Mouse (Mus musculus): ENCODE results near the gene Gpx4.

Gpx4 gene

DNA sequence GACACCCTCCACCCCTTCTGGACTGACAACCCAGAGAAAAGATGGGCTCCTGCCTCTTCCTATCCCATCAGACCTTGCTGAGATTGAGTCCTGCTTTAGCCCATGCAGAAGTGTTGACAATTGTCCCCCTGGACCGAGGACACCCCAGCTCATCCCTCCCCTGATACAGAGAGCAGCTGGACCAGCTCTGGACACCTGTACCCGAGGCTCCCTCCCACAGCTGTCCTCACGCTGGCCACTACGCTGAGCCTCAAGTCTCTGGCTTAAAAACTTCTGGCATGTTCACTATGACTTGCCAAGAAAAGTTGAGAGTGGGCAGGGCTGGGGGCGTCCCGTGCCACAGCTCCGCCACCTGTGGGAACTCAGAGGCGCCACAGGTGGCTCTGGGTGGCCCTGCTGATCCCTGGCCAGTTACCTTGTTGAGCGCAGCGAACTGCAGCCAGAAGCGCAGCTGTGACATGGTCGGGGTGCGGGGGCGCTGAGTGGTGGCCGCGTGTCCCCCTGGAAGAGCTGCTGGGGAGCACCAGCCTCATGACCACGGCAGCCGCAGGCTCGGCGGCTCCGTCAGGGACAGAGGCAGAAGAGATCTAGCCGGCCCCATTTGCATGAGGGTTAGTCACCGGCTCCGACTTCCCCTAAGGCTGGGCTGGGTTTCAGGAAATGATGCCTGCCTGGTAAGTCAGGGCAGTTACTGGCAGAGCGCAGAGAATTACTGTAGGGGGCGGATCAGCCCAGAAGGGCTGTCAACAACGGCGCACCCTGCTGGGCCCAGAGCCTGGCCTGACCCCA lies 28.0 kb downstream of the Gpx4 start:
- DNase-seq = peak; percentile 87 to 90

DNA sequence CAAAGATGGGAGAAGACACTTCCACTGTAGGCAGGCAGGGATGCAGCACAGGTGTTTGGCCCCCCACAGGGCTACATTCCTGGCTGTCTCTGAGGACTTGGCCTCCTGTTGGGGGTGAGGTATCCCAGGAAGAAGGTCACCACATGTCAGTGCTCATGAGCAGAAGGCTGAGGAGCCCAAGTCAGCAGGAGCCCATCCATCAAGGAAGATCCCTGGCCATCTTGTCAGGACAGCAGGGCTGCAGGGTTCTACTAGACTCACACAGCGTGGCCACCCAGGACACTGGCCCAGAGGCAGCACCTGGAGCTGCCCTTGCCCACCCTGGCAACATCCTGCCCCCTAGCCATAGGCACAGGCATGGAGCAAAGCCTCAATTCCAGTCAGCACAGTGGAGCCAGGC lies 29.0 kb downstream of the Gpx4 start:
- no peak for DNase-seq

DNA sequence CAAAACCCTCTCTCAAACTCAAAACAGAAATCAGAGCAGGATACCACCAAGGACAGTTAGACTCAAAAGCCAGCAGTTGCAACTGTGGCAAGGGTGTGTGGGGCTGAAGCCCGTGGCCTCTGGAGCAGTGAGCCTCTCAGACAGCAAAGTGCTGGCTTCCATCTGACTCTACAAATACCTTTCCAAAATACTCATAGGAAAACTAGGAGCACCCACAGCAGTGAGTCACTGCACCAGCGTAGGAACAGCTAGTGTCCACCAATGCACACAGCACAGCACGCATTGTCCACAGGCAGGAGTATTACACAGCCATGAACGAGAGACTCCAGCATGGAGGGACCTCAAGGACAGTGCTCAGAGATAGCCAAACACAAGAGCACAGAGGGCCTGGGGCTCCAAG lies 29.4 kb downstream of the Gpx4 start:
- DNase-seq = no peak

GRCm38 (mm10) chr10:80077312-80077711 lies 30.3 kb downstream of the Gpx4 start:
- DNase-seq = no peak

DNA sequence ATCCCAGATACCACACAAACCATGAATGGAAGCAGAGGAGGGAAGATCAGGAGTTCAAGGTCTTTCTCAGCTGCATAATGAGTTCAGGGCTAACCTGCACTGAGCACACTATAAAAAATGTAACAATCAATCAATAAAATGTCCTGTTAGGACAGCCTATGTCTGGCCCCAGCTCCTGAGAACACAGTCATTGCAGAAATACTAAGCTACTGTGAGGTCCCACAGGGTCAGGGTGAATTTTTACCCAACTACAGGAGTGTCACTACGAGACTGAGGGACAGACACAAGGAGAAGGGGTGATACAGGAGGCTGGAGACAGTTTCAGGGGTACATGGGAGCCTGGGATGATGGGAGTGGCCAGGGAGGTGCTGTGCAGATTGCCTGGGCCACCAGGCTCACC lies 31.4 kb downstream of the Gpx4 start:
- no peak for DNase-seq

- no peak for DNase-seq
Observed at GRCm38 (mm10) chr10:80080396-80081070, 33.6 kb downstream of the Gpx4 start.

GRCm38 (mm10) chr10:80081075-80081474 lies 34.1 kb downstream of the Gpx4 start:
- DNase-seq = no peak

GRCm38 (mm10) chr10:80084817-80085487 lies 38.0 kb downstream of the Gpx4 start:
- DNase-seq = peak; percentile 73 to 83

GRCm38 (mm10) chr10:80086847-80087246 lies 39.9 kb downstream of the Gpx4 start:
- DNase-seq = peak; percentile 66 to 76

- DNase-seq = no peak
Observed at GRCm38 (mm10) chr10:80087483-80087882, 40.5 kb downstream of the Gpx4 start.

DNA sequence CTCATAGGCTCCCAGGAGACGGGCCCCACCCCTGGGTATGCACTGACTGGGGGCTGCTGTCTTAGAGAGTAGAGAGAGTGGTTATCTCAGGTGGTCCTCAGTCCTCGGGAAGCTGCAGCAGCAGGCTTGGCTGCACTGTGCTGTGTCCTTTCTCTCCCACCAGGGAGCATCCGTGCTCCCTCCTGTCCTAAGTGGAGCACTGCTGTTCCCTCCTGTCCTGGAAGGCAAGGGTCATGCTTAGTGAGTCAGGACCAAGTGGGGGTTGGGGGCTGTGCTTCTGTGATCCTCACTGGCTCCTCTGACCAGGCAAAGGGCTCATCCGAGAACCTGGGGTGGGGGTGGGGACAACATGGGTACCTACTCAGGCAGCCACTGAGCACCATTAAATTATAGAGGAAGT lies 42.2 kb downstream of the Gpx4 start:
- no peak for DNase-seq

- peak in 1 of 2 experiments; percentile 57 for DNase-seq
Observed at GRCm38 (mm10) chr10:80091527-80091926, 44.6 kb downstream of the Gpx4 start.

DNA sequence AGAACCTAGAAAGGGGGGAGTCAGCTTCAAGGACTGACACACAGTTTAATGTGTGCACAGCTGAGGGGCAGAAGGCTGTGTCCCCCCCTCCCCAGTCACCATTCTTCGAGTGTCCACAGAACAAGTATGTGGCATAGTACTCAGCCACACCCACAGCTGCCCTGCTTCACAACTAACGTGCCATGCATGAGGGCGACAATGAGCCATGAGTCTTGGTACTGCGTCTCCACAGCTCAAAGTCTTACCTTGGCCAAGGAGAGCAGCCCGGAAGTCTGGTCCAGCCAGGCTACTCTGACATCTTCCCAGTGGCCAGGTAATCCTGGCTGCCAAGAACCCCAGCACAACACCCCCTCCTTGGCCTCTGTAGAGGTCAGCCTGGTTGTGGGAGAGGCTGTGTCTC lies 45.7 kb downstream of the Gpx4 start:
- DNase-seq = peak in 1 of 2 experiments; percentile 52

- DNase-seq = no peak
Observed at GRCm38 (mm10) chr10:80094085-80094484, 47.1 kb downstream of the Gpx4 start.

DNA sequence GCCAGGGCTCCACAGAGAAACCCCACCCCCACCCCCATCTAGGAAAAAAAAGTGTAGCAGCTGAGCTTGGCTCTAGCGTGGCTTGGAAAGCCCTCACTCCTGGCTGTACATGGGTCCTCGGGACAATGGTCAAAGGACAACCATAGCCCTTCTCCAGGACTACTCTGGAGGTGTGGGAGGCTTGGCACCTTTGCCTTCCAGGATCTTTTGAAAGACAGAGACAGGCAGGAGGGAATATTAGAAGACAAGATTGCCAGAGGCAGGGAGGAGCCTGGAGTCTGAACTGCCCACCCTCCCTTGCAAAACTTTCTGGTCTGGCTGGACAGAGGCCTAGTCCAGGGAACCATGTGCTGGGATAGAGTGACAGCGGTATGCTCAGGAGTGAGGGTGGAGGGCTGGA lies 47.7 kb downstream of the Gpx4 start:
- DNase-seq = no peak

- peak in 1 of 2 experiments; percentile 60 for DNase-seq
Observed at GRCm38 (mm10) chr10:80095547-80095946, 48.6 kb downstream of the Gpx4 start.

GRCm38 (mm10) chr10:80097275-80097674 lies 50.3 kb downstream of the Gpx4 start:
- DNase-seq = peak; percentile 45 to 62

DNA sequence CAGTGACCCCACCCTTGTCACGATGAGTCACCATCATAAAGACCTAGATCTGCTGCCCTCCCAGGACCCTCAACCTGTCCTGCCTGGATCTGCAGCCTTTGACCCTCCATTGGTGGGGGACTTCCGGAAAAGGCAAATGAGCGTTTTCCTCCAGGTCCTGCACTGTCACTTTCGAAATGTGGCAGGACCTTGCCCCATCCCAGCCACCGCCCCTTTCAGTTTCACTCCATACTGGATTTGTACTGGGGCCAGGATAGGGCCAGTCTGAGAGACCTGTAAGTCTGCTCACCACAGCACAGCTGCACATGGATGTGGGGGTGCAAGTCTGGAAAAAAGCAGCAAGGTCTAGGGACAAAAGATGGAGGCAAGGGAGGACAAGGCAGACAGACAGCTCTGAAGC lies 51.7 kb downstream of the Gpx4 start:
- DNase-seq = peak in 1 of 2 experiments; percentile 49

DNA sequence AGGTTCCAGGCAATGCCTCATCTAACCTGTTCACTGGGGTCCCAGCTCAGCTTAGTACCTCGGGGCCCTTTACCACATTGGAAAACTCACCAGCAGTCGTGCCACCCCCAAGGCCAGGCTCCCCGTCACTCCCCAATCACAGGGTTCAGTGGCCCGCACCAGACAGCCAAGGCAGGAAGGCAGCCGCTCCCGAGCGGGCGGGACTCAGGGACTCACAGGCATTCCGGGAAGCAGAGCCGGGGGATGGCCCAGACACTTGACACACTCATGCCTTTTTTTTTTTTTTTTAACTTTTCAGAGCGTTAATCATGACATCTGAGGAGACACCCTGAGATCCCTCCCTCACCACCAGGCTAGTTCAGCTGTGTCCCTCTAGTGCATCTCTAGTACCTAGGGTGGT lies 54.0 kb downstream of the Gpx4 start:
- peak; percentile 62 to 71 for DNase-seq

DNA sequence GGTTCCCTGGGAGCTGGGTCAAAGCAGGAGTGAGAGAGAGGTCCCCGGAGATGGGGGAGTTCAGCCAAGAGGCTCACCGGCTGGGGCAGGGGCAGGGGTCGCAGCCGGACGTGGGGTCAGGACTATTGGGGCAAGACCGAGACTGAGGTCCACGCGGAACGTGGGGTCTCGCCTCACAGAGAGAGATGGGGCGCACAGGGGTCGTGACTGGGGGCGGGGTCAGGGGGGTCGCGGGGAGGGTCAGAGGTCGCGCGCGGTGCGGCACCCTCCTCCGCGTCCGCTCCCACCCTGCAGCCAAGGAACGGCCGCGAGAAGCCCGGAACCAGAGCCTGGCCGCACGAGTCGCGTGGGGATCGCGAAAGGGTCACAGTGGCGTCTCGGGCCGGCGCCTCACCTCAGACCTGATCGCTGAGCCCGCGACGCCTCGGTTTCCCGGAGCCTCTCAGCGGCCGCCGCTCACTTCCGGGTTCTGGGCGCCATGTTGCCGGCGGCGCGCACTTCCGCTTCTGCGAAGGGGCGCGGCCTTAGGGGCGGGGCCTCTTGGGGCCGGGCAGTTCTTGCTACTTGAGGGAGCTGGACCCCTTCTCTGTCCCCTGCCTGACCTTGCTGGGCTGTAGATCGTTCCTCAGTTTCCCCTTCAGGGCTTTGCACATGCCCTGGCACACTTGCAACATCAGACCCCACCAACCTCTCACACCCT lies 55.4 kb downstream of the Gpx4 start:
- DNase-seq = peak; percentile 94

- DNase-seq = no peak
Observed at GRCm38 (mm10) chr10:80103032-80103431, 56.1 kb downstream of the Gpx4 start.

DNA sequence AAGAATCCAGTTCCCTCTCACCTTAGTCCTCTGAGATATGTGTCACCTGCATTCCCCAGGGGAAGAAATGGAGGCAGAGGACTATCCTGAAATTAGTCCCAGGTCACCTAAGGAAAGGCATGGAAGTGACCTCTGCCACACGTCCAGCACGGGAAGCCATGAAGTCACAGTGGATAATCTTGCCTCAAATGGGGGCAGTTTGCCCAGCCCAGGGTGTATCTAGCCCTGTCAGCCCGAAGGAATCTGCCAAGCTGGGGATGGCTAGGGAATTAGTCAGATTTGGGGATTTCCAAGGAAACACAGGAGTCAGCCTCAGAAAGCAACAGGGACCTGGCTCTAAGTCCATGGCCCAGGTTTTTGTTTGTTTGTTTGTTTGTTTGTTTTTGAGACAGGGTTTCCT lies 57.2 kb downstream of the Gpx4 start:
- DNase-seq = no peak

DNA sequence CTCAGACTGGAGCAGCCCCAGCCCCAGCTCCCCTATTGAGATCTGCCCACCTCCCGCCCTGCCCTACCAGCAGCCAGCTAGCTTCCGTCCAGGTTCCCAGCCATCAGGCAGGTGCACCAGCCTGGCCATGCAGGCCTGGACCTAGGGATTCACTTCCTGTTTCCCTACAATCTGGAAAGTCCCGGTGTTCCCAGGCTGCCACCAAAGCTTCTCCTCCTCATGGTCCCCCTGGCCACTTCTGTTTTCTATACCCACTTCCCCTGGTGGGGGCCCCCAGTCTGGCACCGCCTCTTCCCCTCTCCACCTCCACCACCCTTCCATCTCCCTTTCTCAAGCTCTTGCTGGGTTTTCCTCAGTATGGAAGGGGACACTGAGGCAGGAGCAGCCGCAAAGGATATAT lies 58.5 kb downstream of the Gpx4 start, which contains the start of gene Sbno2:
Gene Sbno2, minus strand, starts transcription at position 112 of the 400 bp plus-strand sequence.
- peak; percentile 52 to 59 for DNase-seq

Data from lung, postnatal 4 days (tissue).